Mouse (Mus musculus): Measurements from ENCODE around the gene Atxn7l3. TPM values are rescaled to one million over a fixed set of nuclear protein-coding genes. Genes with fewer than 3 reads are reported as not detected.

Gene Atxn7l3
- polyA plus RNA-seq, 1 experiment from 2014 or later: 15.2 TPM

DNA sequence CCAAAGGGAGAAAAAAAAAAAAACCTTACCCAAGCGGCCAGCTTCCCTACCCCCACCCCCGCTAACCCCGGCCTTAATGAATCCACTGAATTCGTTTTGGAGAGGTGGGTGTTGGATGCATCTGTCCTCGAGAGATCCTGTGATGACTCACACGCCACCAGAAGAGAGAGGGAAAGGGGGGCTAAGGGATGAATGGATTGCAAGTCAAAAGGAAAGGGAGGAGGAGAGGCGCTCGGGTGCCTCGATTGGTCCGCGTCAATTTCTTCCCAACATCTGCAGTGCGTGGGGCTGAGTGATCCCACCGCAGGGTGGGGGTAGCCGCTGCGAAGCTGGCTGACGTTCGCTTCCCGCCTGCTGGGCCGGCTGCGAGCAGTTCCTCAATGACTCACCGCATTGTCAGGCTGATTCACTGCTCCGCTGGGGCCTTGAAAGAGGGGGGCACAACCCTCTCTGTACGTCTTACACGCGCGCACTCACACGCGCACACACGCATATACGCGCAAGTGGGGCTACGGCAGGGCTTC is 51.4 kb downstream of the Atxn7l3 start:
- no peaks in the 10 kb centered on the region for H3K36me3 ChIP-seq (ENCODE audit: control insufficient read depth, insufficient read depth, low read length)
- peak overlapping the region; percentile 68 for H3K4me2 ChIP-seq
- 2% methylated on average over 32 of the region's 32 CpGs for WGBS
- H3K4me1 ChIP-seq (ENCODE audit: control insufficient read depth, insufficient read depth, low read length): peaks cover 23% of the 10 kb centered on the region
- peak overlapping the region; percentile 27 for H3K4me3 ChIP-seq (ENCODE audit: low read depth, low read length)
- H3K27me3 ChIP-seq (ENCODE audit: control insufficient read depth, insufficient read depth, low read length): peaks cover 3% of the 10 kb centered on the region; the same call in 1 of the 2 replicates
- H3K27ac ChIP-seq (ENCODE audit: low read depth, low read length): no peak overlapping the region
- ATAC-seq (ENCODE audit: low FRiP score) (peak; percentile 41; the same call in 1 of the 2 replicates), DNase-seq (ENCODE audit: low spot score, missing footprints) (peak; percentile 96)
- H3K9ac ChIP-seq (ENCODE audit: low read length): peak overlapping the region; percentile 47
- no peaks in the 10 kb centered on the region for H3K9me3 ChIP-seq (ENCODE audit: control insufficient read depth, low read length)

DNA sequence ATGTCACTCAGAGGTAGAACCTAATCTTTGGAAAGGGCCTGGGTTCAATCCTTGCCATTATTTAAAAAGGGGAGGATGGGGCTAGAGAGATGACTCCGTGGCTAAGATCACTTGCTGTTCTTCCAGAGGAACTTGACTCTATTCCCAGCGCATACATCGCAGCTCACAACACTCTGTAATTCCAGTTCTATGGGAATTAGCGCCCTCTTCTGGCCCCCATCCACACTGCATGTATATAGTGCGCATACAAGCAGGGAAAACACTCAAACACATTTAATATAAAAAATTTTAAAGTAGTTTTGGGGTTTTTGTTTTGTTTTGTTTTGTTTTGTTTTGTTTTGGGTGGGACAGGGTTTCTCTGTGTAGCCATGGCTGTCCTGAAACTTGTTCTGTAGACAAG is 54.6 kb downstream of the Atxn7l3 start:
- no peak for DNase-seq (ENCODE audit: low spot score, missing footprints)
- Histone ChIP-seq H3K27me3 (ENCODE audit: control insufficient read depth, insufficient read depth, low read length) (peaks cover 3% of the 10 kb centered on the region; the same call in 1 of the 2 replicates), H3K4me2 (no peak overlapping the region), H3K9ac (ENCODE audit: low read length) (no peak overlapping the region), H3K36me3 (ENCODE audit: control insufficient read depth, insufficient read depth, low read length) (no peaks in the 10 kb centered on the region), H3K27ac (ENCODE audit: low read depth, low read length) (no peak overlapping the region), H3K9me3 (ENCODE audit: control insufficient read depth, low read length) (no peaks in the 10 kb centered on the region), H3K4me1 (ENCODE audit: control insufficient read depth, insufficient read depth, low read length) (peaks cover 12% of the 10 kb centered on the region), H3K4me3 (ENCODE audit: low read depth, low read length) (no peak overlapping the region)
- WGBS: 47% methylated on average over 5 of the region's 5 CpGs
- ATAC-seq (ENCODE audit: low FRiP score): no peak

DNA sequence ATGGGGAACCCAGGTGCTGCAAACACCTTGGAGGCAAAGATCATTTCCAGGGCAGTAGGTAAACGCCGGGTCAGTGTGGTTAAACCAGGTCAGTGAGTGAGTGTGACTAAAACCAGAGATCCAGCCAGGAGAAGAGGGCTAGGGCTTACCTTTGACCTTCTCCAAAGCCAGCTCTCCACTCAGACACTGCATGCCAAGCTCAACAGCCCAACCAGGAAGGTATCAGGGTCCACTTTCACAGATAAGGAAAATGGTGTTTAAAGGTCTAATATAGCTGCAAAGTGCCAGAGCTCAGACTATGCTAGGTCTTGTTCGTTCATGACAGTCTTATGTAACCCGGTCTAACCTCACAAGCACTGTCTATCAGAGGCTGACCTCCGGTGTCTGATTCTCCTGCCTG is 55.2 kb downstream of the Atxn7l3 start:
- 84% methylated on average over 5 of the region's 5 CpGs for WGBS
- ATAC-seq (ENCODE audit: low FRiP score) (no peak), DNase-seq (ENCODE audit: low spot score, missing footprints) (no peak)
- Histone ChIP-seq H3K4me2 (no peak overlapping the region), H3K4me3 (ENCODE audit: low read depth, low read length) (no peak overlapping the region), H3K27ac (ENCODE audit: low read depth, low read length) (no peak overlapping the region), H3K9ac (ENCODE audit: low read length) (no peak overlapping the region), H3K9me3 (ENCODE audit: control insufficient read depth, low read length) (no peaks in the 10 kb centered on the region), H3K27me3 (ENCODE audit: control insufficient read depth, insufficient read depth, low read length) (peaks cover 3% of the 10 kb centered on the region; the same call in 1 of the 2 replicates), H3K36me3 (ENCODE audit: control insufficient read depth, insufficient read depth, low read length) (no peaks in the 10 kb centered on the region), H3K4me1 (ENCODE audit: control insufficient read depth, insufficient read depth, low read length) (peaks cover 12% of the 10 kb centered on the region)

DNA sequence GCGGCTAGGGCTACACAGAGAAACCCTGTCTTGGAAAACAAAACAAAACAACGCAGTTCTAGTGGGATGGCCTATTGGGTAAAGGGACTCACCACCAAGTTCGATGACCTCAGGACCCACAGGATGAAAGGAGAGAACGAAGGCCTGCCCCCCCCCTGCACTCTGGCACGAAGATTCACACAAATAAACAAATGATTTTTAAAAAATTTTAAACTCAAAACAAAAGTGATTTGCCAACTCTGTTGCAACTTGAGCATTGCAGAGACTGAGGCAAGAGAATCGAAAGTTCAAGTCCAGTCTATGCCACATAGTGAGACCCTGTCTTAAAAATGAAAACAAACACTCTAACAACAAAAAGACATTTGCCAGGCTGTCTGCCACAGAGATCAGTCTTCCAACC is 55.8 kb downstream of the Atxn7l3 start:
- Histone ChIP-seq H3K4me3 (ENCODE audit: low read depth, low read length) (no peak overlapping the region), H3K4me1 (ENCODE audit: control insufficient read depth, insufficient read depth, low read length) (peaks cover 11% of the 10 kb centered on the region), H3K9me3 (ENCODE audit: control insufficient read depth, low read length) (no peaks in the 10 kb centered on the region), H3K27ac (ENCODE audit: low read depth, low read length) (no peak overlapping the region), H3K36me3 (ENCODE audit: control insufficient read depth, insufficient read depth, low read length) (no peaks in the 10 kb centered on the region), H3K27me3 (ENCODE audit: control insufficient read depth, insufficient read depth, low read length) (peaks cover 3% of the 10 kb centered on the region; the same call in 1 of the 2 replicates), H3K4me2 (no peak overlapping the region), H3K9ac (ENCODE audit: low read length) (no peak overlapping the region)
- DNase-seq (ENCODE audit: low spot score, missing footprints): no peak
- WGBS: 91% methylated on average over 6 of the region's 6 CpGs
- ATAC-seq (ENCODE audit: low FRiP score): no peak

Other genes starting within 250 kb of the Atxn7l3 start
- 9.4 and 10.8 TPM in 2 replicates for gene Mpp2, start 208.1 kb downstream of the Atxn7l3 start, polyA plus RNA-seq (2014; fragmentation: Nextera tagmentation; extraction: Ambion mirVana)
- not detected in 2 replicates for gene Ppy, start 195.3 kb downstream of the Atxn7l3 start, polyA plus RNA-seq (2014; fragmentation: Nextera tagmentation; extraction: Ambion mirVana)
- 0.44 TPM in 1 of 2 replicates, not detected in the other for gene Pyy, start 188.8 kb downstream of the Atxn7l3 start, polyA plus RNA-seq (2014; fragmentation: Nextera tagmentation; extraction: Ambion mirVana)
- gene Nags, start 151.1 kb downstream of the Atxn7l3 start, polyA plus RNA-seq (2014; fragmentation: Nextera tagmentation; extraction: Ambion mirVana): not detected in 2 replicates
- 33.5 and 35.9 TPM in 2 replicates for gene Tmem101, start 140.2 kb downstream of the Atxn7l3 start, polyA plus RNA-seq (2014; fragmentation: Nextera tagmentation; extraction: Ambion mirVana)
- 73.5 and 74.8 TPM in 2 replicates for gene Lsm12, start 111.3 kb downstream of the Atxn7l3 start, polyA plus RNA-seq (2014; fragmentation: Nextera tagmentation; extraction: Ambion mirVana)
- 27.8 and 31.5 TPM in 2 replicates for gene G6pc3, start 107.0 kb downstream of the Atxn7l3 start, polyA plus RNA-seq (2014; fragmentation: Nextera tagmentation; extraction: Ambion mirVana)
- 25.6 and 31.9 TPM in 2 replicates for gene Hdac5, start 66.5 kb downstream of the Atxn7l3 start, polyA plus RNA-seq (2014; fragmentation: Nextera tagmentation; extraction: Ambion mirVana)
- 17.4 and 18.4 TPM in 2 replicates for gene BC030867, start 47.7 kb downstream of the Atxn7l3 start, polyA plus RNA-seq (2014; fragmentation: Nextera tagmentation; extraction: Ambion mirVana)
- gene Asb16, start 27.9 kb downstream of the Atxn7l3 start, polyA plus RNA-seq (2014; fragmentation: Nextera tagmentation; extraction: Ambion mirVana): 0.08 TPM in 1 of 2 replicates, not detected in the other
- gene Tmub2, start 11.7 kb downstream of the Atxn7l3 start, polyA plus RNA-seq (2014; fragmentation: Nextera tagmentation; extraction: Ambion mirVana): 54.0 and 55.7 TPM in 2 replicates
- 84.7 and 86.1 TPM in 2 replicates for gene Ubtf, start 23.1 kb upstream of the Atxn7l3 start, polyA plus RNA-seq (2014; fragmentation: Nextera tagmentation; extraction: Ambion mirVana)
- gene Slc4a1, start 69.6 kb upstream of the Atxn7l3 start, polyA plus RNA-seq (2014; fragmentation: Nextera tagmentation; extraction: Ambion mirVana): 30.6 and 31.3 TPM in 2 replicates
- 42.0 and 43.0 TPM in 2 replicates for gene Rundc3a, start 96.8 kb upstream of the Atxn7l3 start, polyA plus RNA-seq (2014; fragmentation: Nextera tagmentation; extraction: Ambion mirVana)
- 167 and 193 TPM in 2 replicates for gene Slc25a39, start 111.3 kb upstream of the Atxn7l3 start, polyA plus RNA-seq (2014; fragmentation: Nextera tagmentation; extraction: Ambion mirVana)
- gene Grn, start 133.7 kb upstream of the Atxn7l3 start, polyA plus RNA-seq (2014; fragmentation: Nextera tagmentation; extraction: Ambion mirVana): 36.8 and 39.3 TPM in 2 replicates
- gene Fam171a2, start 151.1 kb upstream of the Atxn7l3 start, polyA plus RNA-seq (2014; fragmentation: Nextera tagmentation; extraction: Ambion mirVana): 7.2 and 10.6 TPM in 2 replicates
- 4.5 and 5.2 TPM in 2 replicates for gene Itga2b, start 173.5 kb upstream of the Atxn7l3 start, polyA plus RNA-seq (2014; fragmentation: Nextera tagmentation; extraction: Ambion mirVana)